Mouse (Mus musculus) cerebellum, adult 11 months (tissue): ENCODE data around the gene Ttll8.

Experiments used
- DNase-seq: peaks from one replicate; pipeline ENCODE4 v3.0.0; 2022

Gene Ttll8

DNA sequence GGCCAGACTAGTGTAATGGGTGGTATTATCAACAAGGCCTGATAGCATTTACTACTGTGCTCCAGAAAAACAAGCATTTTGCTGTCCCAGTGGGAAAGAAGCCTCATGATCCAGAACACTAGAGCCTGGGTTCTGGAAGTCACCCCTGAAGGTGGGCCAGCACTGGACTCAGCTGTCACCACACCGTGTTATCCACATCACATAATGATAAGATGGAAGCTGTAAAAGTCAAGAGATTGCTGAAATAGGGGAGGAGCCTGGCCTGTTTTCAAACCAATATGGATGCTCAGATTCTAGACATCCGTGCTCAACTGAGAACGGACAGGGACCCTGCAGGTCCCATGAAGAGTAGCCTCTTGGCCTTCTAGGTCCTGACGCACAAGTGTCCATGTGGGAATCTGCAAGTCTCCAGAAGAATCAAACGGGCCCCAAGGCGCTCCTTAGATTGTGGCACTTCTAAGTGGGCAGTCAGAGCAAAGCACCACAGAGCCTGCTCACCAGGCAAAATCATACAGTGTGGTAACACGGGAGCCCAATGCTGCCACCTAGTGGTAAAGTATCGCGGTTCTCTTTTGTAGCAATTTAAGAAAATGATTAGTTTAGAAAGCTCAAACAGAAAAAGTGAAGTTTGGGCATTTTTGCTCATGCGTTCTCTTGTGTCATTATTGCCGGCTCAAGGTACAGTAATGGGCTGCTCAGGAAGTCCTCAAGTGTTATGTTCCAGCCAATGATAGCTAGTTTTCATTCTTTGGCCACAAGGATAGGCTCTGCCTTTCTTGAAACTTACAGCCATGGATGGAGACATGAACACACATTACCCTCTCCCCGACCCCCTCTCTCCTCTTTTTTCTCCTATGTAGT is 32.9 kb downstream of the Ttll8 start:
- DNase-seq = peak; percentile 71

DNA sequence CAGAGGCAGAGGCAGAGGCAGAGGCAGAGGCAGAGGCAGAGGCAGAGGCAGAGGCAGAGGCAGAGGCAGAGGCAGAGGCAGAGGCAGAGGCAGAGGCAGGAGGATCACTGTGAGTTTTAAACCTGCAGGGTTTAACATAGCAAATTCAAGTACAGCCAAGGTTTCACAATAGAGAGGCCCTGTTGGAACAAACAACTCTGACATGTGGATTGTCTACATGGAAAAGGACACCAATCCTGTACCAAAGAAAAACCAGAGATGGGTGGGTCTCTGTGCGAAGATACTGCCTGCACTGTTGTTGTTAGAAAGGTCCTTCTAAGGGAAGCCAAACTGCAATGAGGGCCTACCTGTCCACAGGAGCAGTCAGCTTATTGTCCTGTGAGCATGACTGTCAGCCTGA is 34.2 kb downstream of the Ttll8 start:
- no peak for DNase-seq

DNA sequence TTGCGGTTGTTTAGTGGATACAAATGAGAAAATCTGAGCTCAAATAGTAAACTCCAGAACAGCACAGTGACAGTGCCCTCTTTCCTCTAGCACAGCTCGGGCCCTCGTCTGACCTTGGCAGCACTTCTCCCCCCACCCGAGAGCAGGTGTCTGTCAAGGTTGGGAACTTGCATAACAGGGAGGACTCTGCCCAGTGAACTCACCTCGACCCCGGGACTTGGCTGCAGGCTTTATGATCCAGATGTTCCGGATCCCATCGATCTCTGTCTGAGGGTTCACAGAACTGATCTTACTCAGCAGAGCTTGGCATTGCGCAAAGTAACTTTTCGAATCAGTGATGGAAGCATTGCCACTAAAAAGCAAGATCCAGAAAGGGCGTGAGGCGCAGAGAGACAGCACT is 34.9 kb downstream of the Ttll8 start:
- DNase-seq = no peak

DNA sequence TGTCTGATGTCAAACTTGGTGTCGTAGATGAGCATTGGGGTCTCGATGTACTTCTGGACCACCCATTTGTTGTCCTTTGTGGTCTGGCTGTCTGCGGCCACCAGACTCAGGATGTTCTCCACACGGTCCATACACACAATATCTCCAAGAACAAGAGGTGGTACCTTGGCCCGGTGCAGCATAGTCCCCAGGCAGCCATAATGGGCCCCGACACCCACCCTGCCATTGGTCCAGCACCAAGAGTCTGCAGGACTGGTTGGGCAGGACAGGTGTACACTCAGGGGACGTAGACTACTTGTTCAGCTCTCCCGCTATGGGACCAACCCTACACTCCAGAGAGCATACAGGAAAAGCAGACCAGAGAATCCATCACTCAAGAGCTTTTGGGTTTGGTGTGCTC is 37.1 kb downstream of the Ttll8 start:
- DNase-seq = no peak

DNA sequence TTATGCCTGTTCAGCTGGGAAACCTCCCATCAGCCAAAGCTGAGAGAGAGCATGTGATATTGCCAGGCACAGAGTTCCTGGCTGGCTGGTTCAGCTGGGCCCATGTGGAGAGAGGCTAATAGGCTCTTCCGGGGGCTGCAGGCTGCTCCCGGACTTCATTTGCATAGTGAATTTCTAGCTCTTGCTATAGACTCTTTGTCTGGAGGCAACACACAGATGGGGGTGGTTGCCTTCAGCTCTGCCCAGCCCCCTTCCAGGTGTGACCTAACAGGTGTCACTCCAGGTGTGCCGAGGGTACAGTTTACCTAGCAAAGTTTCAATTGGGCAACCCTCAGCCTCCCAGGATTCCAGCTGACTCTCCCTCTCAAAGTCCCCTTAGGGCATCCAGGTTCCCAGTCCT is 37.9 kb downstream of the Ttll8 start:
- no peak for DNase-seq

DNA sequence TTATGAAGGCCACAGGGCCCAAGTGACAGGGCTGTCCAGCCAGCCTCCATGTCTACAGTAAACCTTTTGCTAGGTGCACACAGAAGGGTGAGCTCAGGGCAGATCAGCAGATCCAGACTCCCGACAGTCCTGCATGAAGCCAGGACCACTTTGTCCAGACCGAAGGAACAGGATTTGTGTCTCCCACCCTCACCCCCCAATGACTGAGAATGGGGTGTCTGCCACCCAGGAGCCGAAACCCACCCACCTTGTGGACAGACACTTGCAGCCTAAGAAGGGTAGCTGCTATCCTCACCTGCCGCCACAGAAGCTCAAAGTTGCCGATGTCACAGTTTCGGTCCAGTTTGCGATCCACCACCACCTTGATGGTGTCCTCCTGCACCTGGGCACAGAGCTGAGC is 39.2 kb downstream of the Ttll8 start:
- DNase-seq = no peak

DNA sequence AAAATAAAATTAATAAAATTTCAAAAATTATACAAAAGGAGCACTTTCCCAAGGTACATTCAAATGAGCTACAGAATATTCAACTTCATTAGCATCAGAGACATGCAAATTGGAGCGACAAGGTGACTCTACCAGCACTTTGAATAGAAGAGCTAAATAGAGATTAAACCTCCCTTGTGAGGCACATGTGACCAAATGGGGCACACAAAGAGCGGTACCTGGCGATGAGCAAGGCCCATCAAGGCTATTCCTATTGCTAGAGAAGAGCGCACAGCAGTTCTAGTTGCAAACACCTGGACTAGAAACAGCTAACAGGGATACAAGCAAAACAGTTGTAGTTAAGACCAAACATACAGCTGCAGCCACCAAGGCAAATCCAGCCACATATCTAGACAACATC is 47.9 kb downstream of the Ttll8 start:
- no peak for DNase-seq

DNA sequence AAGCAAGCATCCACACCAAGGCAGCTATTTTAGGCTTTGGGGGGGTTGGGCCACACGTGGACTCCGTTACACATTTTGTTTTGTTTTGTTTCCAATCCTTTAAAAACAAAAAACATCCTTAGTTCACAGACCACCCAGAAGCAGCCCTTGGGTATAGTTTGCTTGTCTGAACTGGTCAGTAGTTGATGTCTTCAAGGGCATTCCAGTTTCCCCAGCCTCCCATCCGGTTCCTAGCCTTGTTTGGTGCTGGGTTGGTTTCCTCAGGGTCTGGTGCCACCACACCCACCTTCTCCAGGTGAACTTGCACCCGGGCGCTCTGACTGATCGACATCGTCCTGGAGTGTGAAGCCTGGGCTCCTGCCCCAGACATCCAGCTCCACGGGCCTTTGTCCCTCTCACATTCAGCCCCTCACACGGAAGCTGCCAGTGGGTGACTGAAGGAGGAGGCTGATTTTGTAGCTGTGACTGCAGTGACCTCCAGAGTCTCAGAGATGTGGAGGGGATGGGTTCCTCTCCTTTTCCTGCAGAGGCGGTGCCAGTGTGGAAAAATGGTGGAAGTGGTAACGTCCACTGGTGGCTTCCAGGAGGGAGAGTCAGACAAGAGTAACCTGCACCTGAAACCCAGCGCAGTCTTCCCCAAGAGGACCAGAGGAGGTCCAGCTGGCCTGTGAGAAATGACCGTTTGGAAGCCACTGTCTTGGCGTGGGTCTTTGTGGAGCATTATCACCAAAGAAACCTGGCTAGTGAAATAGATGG is 50.0 kb downstream of the Ttll8 start:
- DNase-seq = no peak

DNA sequence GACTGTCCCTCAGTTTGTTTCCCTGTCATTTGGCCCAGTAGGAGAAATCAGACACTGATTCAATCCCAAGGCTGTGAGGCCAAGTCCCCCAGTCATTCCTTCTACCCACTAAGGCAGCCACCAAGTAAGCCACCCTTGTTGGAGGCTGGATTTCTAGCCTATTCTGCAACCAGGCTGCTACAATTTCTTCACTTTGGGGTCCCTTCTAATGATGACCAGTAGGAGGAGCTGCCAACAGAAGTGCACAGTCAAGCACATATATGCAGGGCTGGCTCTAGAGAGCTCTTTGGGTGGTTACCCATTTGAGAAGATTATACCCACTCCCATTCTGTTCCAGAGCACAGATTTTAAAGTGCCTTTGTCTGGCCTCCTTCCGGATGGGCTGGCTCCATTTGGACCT is 51.1 kb downstream of the Ttll8 start:
- no peak for DNase-seq

DNA sequence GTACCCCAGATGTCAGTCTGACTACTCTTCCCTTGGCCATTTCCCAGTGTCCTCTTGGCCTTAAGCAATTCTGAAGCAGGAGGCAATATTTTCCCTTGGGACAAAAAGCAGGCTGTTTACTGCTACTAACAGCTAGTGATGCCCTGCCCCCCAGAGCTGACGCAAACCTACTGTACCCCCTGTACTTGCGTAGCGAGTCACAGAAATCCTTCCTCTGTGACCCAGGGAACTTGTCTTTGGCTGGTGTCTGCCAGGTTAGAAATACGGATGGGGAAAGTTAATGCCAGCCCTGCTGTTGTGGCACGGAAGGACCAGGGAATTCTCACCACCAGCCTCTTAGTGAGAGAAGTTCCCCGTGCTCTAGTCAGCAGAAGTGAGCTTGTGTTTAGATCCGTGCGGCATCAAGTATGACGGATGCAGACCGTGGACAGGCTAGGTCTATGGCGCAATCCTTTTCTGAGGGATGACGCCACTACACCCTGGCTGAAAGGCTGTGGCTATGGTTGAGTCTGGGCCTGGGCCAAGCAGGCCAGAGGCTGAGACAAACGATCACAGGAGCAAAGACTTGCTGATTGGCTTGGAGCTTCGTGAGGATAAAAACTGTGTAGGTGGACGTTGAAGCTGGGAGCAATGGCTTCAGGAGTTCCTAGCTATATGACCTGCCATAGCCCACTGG is 51.9 kb downstream of the Ttll8 start:
- no peak for DNase-seq

DNA sequence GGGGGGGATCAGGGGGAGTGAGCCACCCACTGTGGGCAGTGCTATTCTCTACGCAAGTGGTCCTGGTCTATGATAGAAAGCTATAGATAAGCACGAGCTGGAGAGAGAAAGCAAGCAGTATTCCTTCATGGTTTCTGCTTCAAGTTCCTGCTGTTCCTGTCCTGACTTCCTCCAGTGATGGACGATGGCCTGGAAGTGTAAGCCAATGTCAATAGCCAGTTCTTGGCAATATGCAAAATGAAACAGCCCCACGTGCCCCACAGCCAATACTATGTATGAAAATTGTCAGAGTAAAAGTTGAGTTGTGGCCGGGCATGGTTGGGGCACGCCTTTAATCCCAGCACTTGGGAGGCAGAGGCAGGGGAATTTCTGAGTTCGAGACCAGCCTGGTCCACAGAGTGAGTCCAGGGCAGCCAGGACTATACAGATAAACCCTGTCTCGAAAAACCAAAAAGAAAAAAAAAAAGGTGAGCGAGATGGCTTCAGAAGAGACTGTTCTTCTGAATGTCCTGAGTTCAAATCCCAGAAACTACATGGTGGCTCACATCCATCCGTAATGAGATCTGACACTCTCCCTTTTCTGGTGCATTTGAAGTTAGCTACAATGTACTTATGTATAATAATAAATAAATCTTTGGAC is 57.8 kb downstream of the Ttll8 start:
- DNase-seq = no peak

DNA sequence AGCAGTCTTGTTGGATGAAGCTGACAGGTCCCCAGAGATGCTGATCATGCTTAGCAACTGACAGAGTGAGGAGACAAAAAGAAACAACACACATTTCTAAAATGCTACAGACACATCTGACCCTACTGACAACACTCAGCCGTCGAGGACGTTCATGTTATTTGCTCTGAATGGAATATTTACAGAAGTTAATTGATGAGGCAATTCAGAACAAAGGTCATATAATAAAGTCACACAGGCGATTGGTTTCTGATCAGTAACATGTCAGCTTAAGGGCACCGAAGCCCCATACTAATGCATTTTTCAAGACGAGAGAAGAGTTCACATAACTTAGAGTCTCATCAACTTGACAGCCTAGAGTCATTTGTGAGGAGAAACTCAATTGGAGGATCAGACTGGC is 58.3 kb downstream of the Ttll8 start:
- no peak for DNase-seq

DNA sequence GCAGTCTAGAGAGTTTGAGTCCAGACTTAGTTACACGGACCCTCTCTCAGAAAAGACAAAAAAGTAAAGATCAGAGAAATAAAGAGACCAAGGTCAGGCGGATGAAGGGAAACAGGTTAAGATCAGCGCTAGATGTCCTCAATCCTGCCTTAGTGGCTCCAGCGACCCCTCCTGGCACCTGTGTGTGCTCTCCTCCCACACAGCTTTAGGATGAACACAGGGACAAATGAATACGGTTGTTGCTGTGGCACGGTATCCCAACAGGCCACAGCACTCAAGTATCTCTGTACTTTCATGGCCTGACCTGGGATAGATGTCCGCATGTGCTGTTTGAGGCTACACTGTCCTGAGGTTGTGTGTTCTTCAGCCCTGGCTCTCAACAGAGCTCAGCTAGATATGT is 59.1 kb downstream of the Ttll8 start:
- DNase-seq = no peak

DNA sequence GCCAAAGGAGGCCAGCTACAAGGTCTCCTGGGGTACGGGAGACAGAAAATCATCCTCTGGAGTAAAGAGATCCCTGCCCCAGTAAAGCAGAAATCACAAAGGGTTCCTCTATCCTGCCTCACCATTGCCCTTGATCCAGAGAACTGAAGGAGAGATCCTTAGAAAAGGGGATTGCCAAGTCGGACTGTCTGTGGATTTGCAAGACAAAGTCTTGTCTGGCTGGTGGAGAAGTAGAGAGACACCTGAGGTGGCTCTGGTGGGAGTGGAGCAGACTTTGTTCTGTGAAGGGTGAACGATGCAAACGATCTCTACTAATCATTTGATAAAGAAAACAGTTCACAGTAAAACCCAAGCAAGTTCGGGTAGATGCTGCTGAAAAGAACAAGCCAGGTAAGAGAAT is 61.3 kb downstream of the Ttll8 start:
- no peak for DNase-seq

DNA sequence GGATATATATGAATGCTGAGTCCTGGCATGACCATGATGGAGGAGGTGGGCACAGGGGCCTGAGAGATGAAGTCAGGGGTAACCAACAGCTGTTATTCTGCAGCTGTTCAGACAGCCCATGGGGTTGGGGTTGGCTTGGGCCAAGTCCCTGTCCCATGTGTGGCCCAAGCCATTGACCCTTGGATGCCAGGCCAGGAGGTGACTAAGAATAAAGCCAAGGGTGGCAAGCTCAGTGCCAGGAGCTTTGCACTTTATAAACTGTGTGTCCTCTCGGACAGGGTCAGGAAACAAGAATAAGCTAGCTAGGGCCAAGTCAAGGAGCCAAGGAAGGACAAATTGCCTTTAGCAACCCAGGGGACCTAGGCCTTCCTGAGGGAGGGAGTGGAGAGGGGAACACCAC is 62.0 kb downstream of the Ttll8 start:
- no peak for DNase-seq

DNA sequence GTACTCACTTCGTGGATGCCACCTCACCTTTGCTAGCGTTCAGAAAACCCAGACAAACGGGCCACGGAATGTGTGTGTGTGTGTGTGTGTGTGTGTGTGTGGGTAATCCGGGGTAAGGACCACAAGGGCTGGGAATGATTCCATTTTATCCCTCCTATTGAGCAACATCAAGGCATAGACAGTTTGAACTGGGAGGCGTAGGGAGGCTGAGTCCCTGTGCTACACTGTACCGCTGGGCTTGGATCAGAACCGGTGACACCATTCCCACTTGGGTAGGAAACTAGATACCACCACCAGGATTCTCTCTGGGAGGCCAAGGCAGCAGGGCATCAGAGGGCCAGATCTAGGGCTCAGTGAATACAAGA is 62.6 kb downstream of the Ttll8 start:
- DNase-seq = no peak

DNA sequence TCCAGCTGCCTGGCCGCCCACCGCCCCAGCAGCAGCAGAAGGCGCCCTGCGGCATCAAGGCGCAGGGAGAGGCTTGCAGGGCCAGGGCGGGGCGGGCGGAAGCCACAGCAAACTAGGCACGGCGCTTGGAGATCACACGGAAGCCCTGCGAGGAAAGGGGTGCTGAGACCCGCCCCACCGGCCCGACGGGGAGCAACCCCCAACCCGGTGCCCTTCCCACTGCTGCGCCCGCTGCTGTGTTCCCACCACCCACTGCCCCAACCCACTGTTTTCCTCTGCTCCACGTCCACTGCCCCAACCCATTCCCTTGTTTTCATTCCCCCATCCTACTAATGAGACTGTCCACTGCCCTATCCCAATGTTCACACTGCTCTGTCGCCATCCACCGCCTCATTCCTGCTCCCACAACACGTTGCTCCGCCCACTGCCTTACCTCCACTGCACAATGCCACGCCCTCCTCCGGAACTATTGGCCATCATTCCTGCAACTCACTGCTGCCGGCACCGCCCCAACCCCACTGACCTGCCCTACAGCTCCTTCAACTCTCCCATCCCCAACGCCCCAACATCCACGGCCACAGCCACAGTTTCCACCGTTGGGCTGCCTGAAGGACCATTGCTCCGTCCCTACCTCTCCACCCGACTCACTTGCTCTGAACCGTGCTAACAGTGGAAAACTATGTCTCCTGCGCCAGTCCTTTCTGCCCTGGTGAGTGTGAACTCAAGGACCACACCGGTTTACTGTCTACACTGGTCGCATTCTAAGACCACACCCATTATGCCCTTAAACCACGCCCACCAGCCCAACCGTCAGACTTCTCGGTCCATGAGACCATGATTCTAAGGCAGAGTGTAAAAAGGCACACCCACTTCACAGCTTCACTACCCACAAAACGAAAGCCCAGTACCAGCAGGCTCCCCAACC is 63.2 kb downstream of the Ttll8 start:
- DNase-seq = peak; percentile 80

DNA sequence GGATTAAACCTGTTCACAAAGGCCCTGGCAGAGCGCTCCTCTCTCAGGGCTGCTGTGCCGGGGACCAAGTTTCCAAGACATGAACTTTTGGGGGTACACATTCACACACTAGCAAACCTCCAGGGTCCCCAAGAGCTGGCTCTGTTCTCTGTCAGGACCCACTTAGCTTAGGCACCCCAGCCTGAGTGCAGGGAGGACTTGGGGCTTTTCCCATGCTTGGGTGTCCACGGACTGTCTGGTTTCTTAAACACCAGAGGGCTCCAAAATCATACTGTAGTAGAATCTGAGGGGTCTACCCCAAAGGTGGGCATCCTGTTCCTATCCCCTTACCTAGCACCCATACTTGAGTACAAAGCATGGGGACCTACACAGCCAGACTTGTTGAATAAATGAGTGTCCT is 64.2 kb downstream of the Ttll8 start:
- no peak for DNase-seq

DNA sequence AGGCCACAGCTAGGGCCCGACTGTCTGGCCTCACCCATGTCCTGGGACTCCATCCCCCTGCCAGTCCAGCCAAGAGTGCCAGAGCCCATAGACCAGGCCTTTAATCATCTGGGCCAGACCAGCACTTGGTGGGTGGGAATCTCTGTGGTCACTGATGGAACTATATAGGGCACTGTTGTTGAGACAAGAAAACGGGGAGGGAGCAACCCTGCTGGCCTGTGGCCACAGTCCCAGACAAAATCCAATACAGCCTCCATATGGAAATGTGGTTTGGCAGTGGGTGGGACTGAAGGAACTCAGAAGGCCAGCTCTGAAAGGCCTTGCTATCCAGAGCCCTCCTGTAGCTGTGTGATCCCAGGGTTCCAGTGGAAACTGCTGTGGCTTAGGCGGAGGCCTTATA is 65.2 kb downstream of the Ttll8 start:
- no peak for DNase-seq

DNA sequence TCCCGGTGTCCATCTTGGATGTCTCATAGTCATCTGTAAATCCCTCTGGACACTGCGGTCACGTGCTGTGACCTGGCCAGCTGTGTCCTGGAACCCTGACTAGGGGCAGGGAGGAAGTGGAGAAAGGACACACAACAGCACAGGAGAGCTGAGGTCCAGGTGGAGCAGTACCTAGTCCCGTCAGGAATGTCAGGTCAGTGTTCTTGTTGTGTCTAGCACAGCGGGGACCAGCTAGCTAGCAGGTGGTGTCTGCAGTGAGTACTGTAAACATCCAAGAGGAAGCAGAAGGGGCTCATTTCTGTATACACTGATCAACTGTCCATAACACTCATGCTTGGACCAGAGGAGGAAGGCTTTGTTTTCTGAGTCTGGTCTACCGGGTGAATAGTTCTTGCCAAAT is 68.8 kb downstream of the Ttll8 start:
- no peak for DNase-seq

DNA sequence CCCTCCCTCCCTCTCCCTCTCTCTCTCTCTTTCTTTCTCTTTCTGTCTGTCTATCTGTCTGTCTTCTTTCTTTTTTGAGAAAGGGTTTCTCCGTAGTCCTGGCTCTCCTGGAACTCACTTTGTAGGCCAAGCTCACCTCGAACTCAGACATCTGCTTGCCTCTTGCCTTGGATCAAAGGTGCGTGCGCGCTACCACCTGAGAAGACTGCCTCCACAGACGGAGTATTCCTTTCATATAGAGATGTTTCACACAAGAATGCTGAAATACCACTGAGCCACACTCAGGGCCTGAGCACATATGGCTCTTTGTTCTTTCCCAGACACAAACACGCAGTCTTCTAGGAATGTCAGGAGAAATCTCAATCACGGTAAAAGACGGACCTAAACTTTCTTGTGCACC is 70.9 kb downstream of the Ttll8 start:
- DNase-seq = no peak

DNA sequence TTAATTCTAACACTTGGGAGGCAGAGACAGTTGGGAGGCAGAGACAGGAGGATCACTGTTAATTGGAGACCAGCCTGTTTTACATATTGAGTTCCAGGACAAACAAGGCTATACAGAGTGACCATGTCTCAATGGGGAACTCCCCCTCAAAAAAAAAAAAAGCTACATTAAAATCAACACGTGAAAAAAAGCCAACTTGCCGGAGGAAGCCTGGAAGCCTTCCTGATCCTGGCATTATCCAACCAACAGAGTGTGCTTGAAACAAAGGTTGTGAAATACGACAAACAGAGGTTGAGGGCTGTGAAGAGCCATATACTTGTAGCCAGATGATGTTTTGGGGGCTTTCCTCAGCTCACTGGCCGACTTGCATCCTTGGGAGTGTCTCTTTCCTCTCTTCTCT is 71.4 kb downstream of the Ttll8 start:
- DNase-seq = no peak
